Mouse (Mus musculus) heart, postnatal 0 days (tissue): ENCODE results near the gene Ell. TPM values are rescaled to one million over a fixed set of nuclear protein-coding genes. Genes with fewer than 3 reads are reported as not detected.

Experiments used
- ATAC-seq: fragments of 200-750 bp; cut with Nextera tagmentation; 2 replicates; pipeline ENCODE4 v1.8.0; 2017; ENCODE audit warnings: low read depth, moderate number of reproducible peaks, moderate library complexity; ENCODE audit not compliant: insufficient read depth
- DNase-seq: peaks from one replicate; pipeline ENCODE4 v3.0.0-alpha.2; 2016; ENCODE audit warnings: low spot score
- H3K27ac ChIP-seq: fragments of 300-500 bp; sonication (generic); 2 replicates; pipeline ENCODE4 v1.5.1; 2014; ENCODE audit warnings: low read depth, mild to moderate bottlenecking
- H3K27me3 ChIP-seq: fragments of 300-500 bp; sonication (generic); 2 replicates; pipeline ENCODE4 v1.6.1; 2014; ENCODE audit warnings: low read length, mixed read lengths; ENCODE audit not compliant: control insufficient read depth, insufficient read depth
- H3K36me3 ChIP-seq: fragments of 300-500 bp; sonication (generic); replicated peaks from 2 replicates; pipeline ENCODE4 v1.6.1; 2014; ENCODE audit warnings: low read length, mixed read lengths; ENCODE audit not compliant: control insufficient read depth, insufficient read depth
- H3K4me1 ChIP-seq: fragments of 300-500 bp; sonication (generic); 2 replicates; pipeline ENCODE4 v1.6.1; 2014; ENCODE audit warnings: antibody characterized with exemption; ENCODE audit not compliant: control insufficient read depth, insufficient read depth
- H3K4me2 ChIP-seq: fragments of 300-500 bp; sonication (generic); 2 replicates; pipeline ENCODE4 v1.6.1; 2014; ENCODE audit warnings: low read depth, mild to moderate bottlenecking, low read length, moderate library complexity
- H3K4me3 ChIP-seq: fragments of 300-500 bp; sonication (generic); 2 replicates; pipeline ENCODE4 v1.5.1; 2014; ENCODE audit warnings: low read depth, low read length
- H3K9ac ChIP-seq: fragments of 300-500 bp; sonication (generic); replicated peaks from 2 replicates; pipeline ENCODE4 v1.6.1; 2014; ENCODE audit warnings: low read depth, low read length, mixed read lengths
- H3K9me3 ChIP-seq: fragments of 300-500 bp; sonication (generic); replicated peaks from 2 replicates; pipeline ENCODE4 v1.6.1; 2016; ENCODE audit warnings: low read length; ENCODE audit not compliant: control insufficient read depth
- CTCF ChIP-seq: IDR thresholded peaks from 2 replicates; pipeline ENCODE4 v1.5.1; 2016; ENCODE audit warnings: antibody characterized with exemption, control low read depth, low read depth
- EP300 ChIP-seq: IDR thresholded peaks from 2 replicates; pipeline ENCODE4 v1.6.1; 2016; ENCODE audit warnings: antibody characterized with exemption, low read depth
- WGBS: fragments of 180-500 bp; shearing (Covaris S2); extraction: QIAGEN DNeasy Blood & Tissue Kit; methylation state at CpG from one replicate; pipeline ENCODE4 v1.1.7; 2014; 5-methylcytosine and 5-hydroxymethylcytosine counted together
- polyA plus RNA-seq: library from polyadenylated mRNA; unstranded; fragments of >200 nt; fragmentation: Nextera tagmentation; extraction: Ambion mirVana; gene quantifications from 2 replicates; pipeline ENCODE4 v1.2.1, GENCODE M21; 2015
- total RNA-seq: library from RNA; depleted of rRNA; stranded (reverse); fragments of >200 nt; gene quantifications from 2 replicates; pipeline ENCODE4 v1.2.3, GENCODE M21; 2014; ENCODE audit warnings: low replicate concordance

Ell gene
- total and polyA plus RNA-seq, 2 experiments from 2014 or later = 7.3 to 9.1 TPM

DNA sequence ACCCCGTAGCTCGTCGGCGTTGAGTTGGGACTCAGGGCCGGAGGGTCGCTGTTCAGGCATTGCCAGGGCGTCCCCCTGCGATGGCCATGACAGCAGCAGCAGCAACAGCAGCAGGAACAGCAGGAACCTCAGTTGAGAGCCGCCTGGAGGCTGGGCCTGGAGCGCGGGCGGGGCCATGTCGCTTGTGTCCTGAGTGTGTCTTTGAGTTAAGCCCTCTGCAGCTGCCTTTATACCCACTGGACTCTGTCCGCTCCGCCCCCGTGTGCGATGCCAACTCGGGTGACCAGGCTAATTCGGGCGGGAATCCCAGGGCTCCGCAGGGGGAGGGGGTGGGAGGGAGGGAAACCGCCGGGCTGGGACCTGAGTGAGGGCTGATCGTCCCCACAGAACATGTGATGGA lies 92.2 kb downstream of the Ell start:
- WGBS = 18% methylated on average over 24 of the region's 24 CpGs
- no peaks in the 10 kb centered on the region for H3K27me3 ChIP-seq
- H3K4me1 ChIP-seq = peaks cover 35% of the 10 kb centered on the region
- H3K27ac ChIP-seq = peak overlapping the region; percentile 7; the same call in 1 of the 2 replicates
- H3K36me3 ChIP-seq = no peaks in the 10 kb centered on the region
- H3K4me2 ChIP-seq = peak overlapping the region; percentile 32; the same call in 1 of the 2 replicates
- no peaks in the 10 kb centered on the region for H3K9me3 ChIP-seq
- DNase-seq (peak; percentile 37), ATAC-seq (peak; percentile 25)
- 0 out of 2 replicates have a peak overlapping the region, but pooled peaks have one; percentile 3 for H3K4me3 ChIP-seq
- TF ChIP-seq EP300 = no peak
- TF ChIP-seq CTCF = no peak
- H3K9ac ChIP-seq = no peak overlapping the region

DNA sequence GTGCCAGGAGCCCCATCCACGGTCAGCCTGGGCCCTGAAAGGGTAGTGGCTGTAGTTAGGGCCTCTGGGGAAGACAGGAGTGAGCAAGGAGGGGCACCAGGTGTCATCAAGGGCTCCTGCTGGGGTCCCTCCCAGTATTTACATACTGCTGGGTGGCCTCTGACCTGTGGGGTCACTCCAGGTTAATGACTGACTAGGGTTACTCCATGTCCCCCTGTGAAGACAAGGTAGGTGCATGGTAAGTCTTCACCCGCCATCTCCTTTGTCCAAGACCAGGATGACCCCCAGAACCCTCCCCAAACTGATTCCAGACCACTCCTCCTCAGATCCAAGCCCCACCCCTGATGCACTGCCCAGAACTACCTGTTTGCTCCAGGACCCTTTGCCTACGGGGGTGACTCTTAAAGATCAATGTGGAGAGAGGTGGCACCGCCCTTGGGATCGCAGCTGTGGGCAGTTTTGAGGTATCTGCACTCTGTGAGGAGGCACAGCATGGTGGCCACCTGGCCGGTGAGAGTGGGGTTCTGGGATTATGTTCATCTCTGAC lies 93.2 kb downstream of the Ell start, which contains the start of gene Gdf15:
TSS of gene Gdf15 (minus strand) at position 111 of the 547 bp plus-strand sequence.
- Histone ChIP-seq H3K36me3 (no peaks in the 10 kb centered on the region), H3K9me3 (no peaks in the 10 kb centered on the region), H3K4me3 (0 out of 2 replicates have a peak within 1 kb of the TSS, but pooled peaks have one; percentile 3), H3K27ac (peak within 1 kb of the TSS; percentile 75), H3K9ac (no peak within 1 kb of the TSS), H3K4me1 (peaks cover 35% of the 10 kb centered on the region), H3K4me2 (peak within 1 kb of the TSS; percentile 32; the same call in 1 of the 2 replicates), H3K27me3 (no peaks in the 10 kb centered on the region)
- WGBS = 91% methylated on average over 6 of the region's 6 CpGs
- DNase-seq (no peak), ATAC-seq (no peak)
- no peak for TF ChIP-seq EP300
- no peak for TF ChIP-seq CTCF

DNA sequence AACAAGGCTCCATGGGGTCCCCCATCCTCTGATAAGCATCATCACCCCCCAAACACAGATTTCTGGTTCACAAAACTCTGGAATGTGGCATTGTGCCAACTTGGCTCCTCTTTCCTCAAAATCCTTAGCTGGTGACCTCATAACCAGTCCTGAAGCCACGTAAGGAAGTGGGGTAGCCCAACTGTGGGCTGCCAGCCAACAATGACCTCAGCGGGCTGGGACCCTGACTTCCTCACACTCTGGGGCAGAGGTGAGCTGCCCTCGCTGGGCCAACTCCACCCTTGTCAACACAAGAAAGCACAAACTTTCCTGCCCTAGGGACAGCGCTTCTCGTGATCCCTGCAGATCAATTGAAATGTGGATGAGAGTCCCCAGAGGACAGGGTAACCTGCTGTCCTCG lies 94.8 kb downstream of the Ell start:
- H3K9ac ChIP-seq = 0 out of 2 replicates have a peak overlapping the region, but pooled peaks have one; percentile 30
- peak overlapping the region; percentile 75 for H3K27ac ChIP-seq
- 22% methylated on average over 6 of the region's 6 CpGs for WGBS

DNA sequence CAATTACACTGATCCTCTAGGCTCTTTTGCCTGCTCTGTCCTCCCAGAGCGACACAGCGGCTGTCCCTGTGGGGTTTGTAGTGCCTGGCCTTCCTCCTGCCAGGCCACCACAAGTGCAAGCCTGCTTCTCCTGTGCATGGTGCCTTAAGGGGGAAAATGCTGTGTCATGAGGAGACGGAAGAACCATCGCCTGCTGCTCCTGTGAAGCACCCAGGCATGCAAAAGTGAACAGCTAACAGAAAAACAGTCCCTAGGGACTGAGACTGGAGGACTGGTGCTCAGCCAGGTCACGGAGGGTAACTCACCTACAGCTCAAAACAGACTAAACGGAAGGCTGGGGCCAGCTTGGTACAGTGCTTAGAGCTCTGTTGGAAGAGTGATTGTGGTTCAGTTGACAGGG lies 96.3 kb downstream of the Ell start:
- Histone ChIP-seq H3K9me3 (no peaks in the 10 kb centered on the region), H3K4me2 (no peak overlapping the region), H3K27me3 (no peaks in the 10 kb centered on the region), H3K27ac (no peak overlapping the region), H3K4me3 (no peak overlapping the region), H3K9ac (no peak overlapping the region), H3K4me1 (peaks cover 39% of the 10 kb centered on the region), H3K36me3 (no peaks in the 10 kb centered on the region)
- ATAC-seq (no peak), DNase-seq (no peak)
- 77% methylated on average over 6 of the region's 6 CpGs for WGBS
- no peak for TF ChIP-seq EP300
- TF ChIP-seq CTCF = no peak

More for the DNA sequence above, 94.8 kb downstream of the Ell start:
- ATAC-seq (peak; percentile 52; the same call in 1 of the 2 replicates), DNase-seq (peak; percentile 69)
- H3K9me3 ChIP-seq = no peaks in the 10 kb centered on the region
- no peak overlapping the region for H3K4me3 ChIP-seq
- peaks cover 41% of the 10 kb centered on the region for H3K4me1 ChIP-seq
- H3K27me3 ChIP-seq = no peaks in the 10 kb centered on the region
- no peaks in the 10 kb centered on the region for H3K36me3 ChIP-seq
- no peak overlapping the region for H3K4me2 ChIP-seq
- TF ChIP-seq EP300 = peak; percentile 89; the same call in 1 of the 2 replicates
- TF ChIP-seq CTCF = no peak

DNA sequence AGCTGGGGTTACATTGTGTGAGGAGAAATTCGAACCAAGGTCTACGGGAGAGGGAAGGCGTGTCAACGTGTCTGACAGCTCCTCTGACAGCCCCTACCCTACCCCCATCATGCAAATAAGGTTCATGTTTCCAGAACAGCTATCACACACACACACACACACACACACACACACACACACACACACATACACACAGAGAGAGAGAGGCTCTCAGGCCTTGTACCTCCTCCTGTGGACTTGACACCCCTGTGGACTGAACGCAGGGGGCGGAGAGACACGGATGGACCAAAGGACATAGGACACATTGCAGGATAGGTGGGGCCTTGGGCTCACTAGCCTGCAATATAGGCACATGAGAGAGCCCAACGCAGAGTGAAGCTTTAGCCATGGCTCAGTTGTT lies 97.6 kb downstream of the Ell start:
- Histone ChIP-seq H3K9me3 (no peaks in the 10 kb centered on the region), H3K4me3 (no peak overlapping the region), H3K36me3 (no peaks in the 10 kb centered on the region), H3K27me3 (no peaks in the 10 kb centered on the region), H3K27ac (no peak overlapping the region), H3K4me2 (no peak overlapping the region), H3K4me1 (peaks cover 30% of the 10 kb centered on the region), H3K9ac (no peak overlapping the region)
- ATAC-seq = no peak
- DNase-seq = no peak
- 75% methylated on average over 8 of the region's 8 CpGs for WGBS
- TF ChIP-seq CTCF (no peak), EP300 (no peak)
